Mouse (Mus musculus) G1E-ER4 (cell line): ENCODE measurements around the gene Wfs1. TPM values are rescaled to one million over a fixed set of nuclear protein-coding genes. Genes with fewer than 3 reads are reported as not detected.

ENCODE experiments used
- GATA1 ChIP-seq: IDR thresholded peaks from one replicate; pipeline ENCODE4 v1.8.0; 2012; ENCODE audit warnings: low read length, inconsistent platforms
- polyA plus RNA-seq: library from polyadenylated mRNA; stranded (reverse); fragments of >175 nt; gene quantifications from 2 replicates; pipeline ENCODE4 v1.2.3, GENCODE M21; 2012

Wfs1 gene
- polyA plus RNA-seq = not detected in 2 replicates

GRCm38 (mm10) chr5:36988781-36989624 lies at the start of gene Wfs1:
TSS of gene Wfs1 (minus strand) at chr5:36989205.
- TF ChIP-seq GATA1 = no peak

- no peak for TF ChIP-seq GATA1
Observed at GRCm38 (mm10) chr5:37036884-37037283, 47.9 kb upstream of the Wfs1 start.

DNA sequence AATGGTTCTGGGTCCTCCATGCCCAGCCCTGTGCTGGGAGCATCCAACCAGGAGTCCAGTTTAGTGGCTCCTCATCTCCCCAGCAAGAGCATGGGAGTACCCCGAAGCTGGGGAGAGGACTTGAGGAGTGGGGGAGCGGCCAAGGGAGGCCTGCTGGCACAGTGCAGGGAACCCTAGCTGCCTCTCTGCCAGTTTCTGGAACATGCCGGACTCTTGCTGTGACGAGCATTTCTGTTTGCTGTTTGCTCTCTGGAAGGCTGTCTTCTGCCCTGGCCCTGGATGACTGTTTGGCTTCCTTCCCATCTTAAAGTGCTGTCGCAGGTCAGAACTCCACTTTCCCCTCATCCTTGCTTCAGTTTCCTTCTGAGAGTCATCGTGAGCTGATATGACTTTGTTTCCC lies 46.9 kb upstream of the Wfs1 start:
- no peak for TF ChIP-seq GATA1

- no peak for TF ChIP-seq GATA1
Observed at GRCm38 (mm10) chr5:37035192-37035591, 46.2 kb upstream of the Wfs1 start.

GRCm38 (mm10) chr5:37030753-37031152 lies 41.7 kb upstream of the Wfs1 start:
- no peak for TF ChIP-seq GATA1

GRCm38 (mm10) chr5:37029326-37029905 lies 40.4 kb upstream of the Wfs1 start:
- TF ChIP-seq GATA1 = no peak

GRCm38 (mm10) chr5:37028486-37029311 lies 39.7 kb upstream of the Wfs1 start:
- TF ChIP-seq GATA1 = no peak

- no peak for TF ChIP-seq GATA1
Observed at GRCm38 (mm10) chr5:37028104-37028485, 39.1 kb upstream of the Wfs1 start.

- no peak for TF ChIP-seq GATA1
Observed at GRCm38 (mm10) chr5:37027701-37028100, 38.7 kb upstream of the Wfs1 start.

DNA sequence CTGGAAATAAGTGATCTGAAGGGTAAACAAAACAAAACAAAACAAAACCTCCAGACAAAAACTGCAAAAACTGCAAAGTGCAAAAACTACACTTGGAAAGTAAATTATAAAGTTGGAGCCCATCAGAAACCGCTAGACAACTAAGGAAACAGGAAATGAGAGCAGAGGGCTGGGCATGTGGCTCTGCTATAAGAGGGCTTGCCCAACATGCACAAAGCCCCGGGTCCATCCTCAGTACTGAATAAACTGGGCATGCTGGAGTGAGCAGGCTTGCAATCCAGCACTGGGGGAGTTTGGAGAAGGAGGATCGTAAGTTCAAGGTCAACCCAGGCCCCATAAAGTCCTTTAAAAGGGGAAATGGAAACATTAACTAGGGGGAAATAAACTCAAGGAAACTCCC lies 28.2 kb upstream of the Wfs1 start:
- TF ChIP-seq GATA1 = no peak

DNA sequence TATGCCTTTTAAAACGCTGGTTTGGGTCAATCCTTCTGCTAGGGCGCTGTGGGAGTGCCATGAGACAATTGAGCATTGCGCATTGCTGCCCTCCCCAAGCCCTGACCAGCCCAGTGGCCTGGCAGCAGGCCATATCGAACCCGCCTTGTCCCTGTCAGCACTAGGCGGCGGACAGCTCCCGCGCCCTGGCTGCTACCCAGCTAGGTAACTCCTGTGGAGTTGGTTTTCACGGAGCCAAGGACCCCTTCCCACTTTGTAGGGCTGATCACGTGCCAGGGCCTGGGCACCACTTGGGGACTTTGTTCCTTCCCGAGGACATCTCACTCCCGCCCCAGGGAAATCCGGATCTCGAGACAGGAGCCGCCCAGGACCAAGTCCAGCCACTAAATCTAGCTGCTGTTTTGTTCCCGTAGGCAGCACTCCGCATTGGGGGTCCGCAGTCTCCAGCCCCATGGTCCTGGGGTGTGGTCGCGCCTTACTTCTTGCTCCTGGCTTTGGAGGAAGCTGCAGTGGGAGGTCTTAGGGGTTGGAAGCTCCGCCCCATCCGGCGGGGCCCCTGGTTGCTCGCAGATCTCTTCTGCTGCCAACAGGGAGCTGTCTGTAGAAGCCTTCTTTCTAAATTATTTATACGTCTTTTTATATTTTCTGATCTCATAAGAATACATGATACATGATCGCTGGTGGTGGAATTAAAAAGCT lies 26.8 kb upstream of the Wfs1 start:
- TF ChIP-seq GATA1 = no peak

- no peak for TF ChIP-seq GATA1
Observed at GRCm38 (mm10) chr5:37010666-37011317, 21.8 kb upstream of the Wfs1 start.

DNA sequence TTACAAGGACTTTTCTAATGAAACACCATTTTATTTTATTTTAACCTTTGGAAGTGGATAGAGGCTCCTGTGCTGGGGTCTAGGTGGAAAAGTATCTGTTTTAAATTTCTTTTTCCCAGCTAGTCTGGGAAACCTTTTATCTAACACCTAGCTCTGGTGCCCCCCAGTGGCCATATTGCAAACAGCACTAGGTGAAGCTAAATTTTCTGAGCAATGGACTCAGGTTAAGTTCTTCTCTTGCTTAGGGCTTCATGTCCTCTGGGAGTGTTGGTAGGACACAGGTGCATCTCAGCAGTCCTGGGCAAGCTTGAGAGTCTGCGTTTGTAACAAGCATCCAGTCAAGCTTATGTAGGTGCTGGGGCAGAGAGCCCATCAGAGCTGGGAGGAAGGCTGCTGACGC lies 13.0 kb upstream of the Wfs1 start:
- TF ChIP-seq GATA1 = no peak

DNA sequence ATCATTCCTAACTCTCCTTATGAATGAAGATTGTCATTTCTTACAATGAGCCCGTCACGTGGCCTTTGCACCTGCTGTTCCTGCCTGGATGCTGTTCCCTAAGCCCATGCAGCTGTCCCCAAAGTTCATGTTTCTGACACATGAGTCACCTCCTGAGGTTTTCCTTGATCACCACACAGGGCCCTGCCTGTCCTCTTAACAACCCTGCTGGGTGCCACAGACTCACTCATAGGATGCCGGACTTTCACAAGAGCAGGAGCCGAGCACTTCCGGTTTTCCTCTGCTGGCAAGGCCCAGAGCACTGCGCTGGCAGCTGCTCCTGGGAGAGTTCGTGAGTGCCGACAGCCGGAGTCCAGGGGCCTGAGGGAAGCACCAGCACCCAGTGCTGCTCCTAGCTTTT lies 12.0 kb upstream of the Wfs1 start:
- no peak for TF ChIP-seq GATA1

DNA sequence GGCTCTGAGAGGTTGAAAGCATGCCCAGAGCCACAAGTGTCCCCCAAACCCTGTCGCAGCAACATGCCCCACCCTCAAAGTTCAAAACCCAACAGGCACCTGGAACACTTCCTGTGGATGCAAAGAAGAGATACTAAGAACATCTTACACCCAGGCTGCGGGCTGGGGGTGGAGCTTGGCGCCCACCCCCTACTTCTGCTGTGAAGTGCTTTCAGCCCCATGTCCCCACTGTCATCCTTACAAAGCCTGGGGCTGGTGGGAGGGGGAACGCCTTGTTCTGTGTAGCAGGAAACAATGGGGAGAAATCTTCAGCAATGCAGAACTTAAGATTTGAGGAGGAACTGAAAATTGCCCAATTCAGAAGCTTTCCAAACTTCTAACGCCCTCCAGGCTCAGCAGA lies 9.0 kb upstream of the Wfs1 start:
- no peak for TF ChIP-seq GATA1

DNA sequence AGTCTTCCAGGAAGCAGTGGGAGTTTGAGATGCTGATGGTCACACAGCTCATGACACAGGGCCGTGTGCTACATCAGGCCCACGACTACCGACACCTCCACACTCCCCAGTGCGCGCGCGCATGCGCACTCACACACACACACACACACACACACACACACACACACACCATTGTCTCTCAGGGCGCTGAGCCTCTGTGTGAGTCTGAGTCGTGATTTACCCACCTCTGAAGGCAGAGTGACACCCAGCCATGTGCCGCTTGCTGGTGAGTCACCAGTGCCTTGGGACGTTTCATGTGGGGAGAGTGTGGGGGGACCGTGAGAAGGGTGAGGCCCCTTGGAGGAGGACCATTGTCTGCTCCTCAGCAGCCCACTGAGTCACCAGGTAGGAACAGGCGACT lies 7.4 kb upstream of the Wfs1 start:
- no peak for TF ChIP-seq GATA1
